Mouse (Mus musculus) ES-E14 (cell line): Measurements from ENCODE around the gene Rprd1b. TPM values are rescaled to one million over a fixed set of nuclear protein-coding genes. Genes with fewer than 3 reads are reported as not detected.
A peak's percentile ranks its signal among the peaks of the same experiment; 100 is the strongest.

ENCODE experiments used
- DNase-seq: peaks from one replicate; pipeline ENCODE4 v3.0.0-alpha.2; 2013; ENCODE audit warnings: low read depth, low spot score
- H3K27ac ChIP-seq: 2 replicates; pipeline ENCODE4 v1.5.1; 2012; ENCODE audit warnings: low read depth, mild to moderate bottlenecking, low read length, moderate library complexity, mixed read lengths; ENCODE audit not compliant: poor library complexity, insufficient read depth, severe bottlenecking
- H3K36me3 ChIP-seq: 2 replicates; pipeline ENCODE4 v1.6.1; 2012; ENCODE audit warnings: mild to moderate bottlenecking, low read length, moderate library complexity, mixed read lengths; ENCODE audit not compliant: control insufficient read depth, poor library complexity, insufficient read depth, severe bottlenecking
- H3K4me1 ChIP-seq, 2 experiments: fragments of 150-350 bp in 1 of 2; sonication (generic) in 1 of 2; 2 replicates each; pipeline ENCODE4 v1.6.1; 2012; ENCODE audit warnings: low read length in 2 of 2, mild to moderate bottlenecking in 1 of 2, mixed read lengths in 1 of 2; ENCODE audit not compliant: control insufficient read depth in 2 of 2, insufficient read depth in 2 of 2, poor library complexity in 1 of 2
- H3K4me3 ChIP-seq, 2 experiments: fragments of 150-350 bp in 1 of 2; sonication (generic) in 1 of 2; 2 replicates each; pipeline ENCODE4 v1.5.1; 2012; ENCODE audit warnings: low read length in 2 of 2, low read depth in 1 of 2, mild to moderate bottlenecking in 1 of 2, mixed read lengths in 1 of 2; ENCODE audit not compliant: insufficient read depth in 1 of 2, poor library complexity in 1 of 2, severe bottlenecking in 1 of 2
- H3K9ac ChIP-seq: 2 replicates; pipeline ENCODE4 v1.6.1; 2012; ENCODE audit warnings: low read depth, mild to moderate bottlenecking, low read length, mixed read lengths; ENCODE audit not compliant: poor library complexity, insufficient read depth, severe bottlenecking
- H3K9me3 ChIP-seq: fragments of 150-350 bp; sonication (generic); 2 replicates; pipeline ENCODE4 v1.6.1; 2012; ENCODE audit warnings: low read depth, mild to moderate bottlenecking, low read length; ENCODE audit not compliant: control insufficient read depth, insufficient read depth
- CHD2 ChIP-seq: IDR thresholded peaks from 2 replicates; pipeline ENCODE4 v1.6.1; 2014; ENCODE audit warnings: mild to moderate bottlenecking, low read depth, low read length, inconsistent platforms
- HCFC1 ChIP-seq: IDR thresholded peaks from 2 replicates; pipeline ENCODE4 v1.6.1; 2012; ENCODE audit warnings: low read length, inconsistent platforms, borderline replicate concordance; ENCODE audit not compliant: insufficient read depth
- MAFK ChIP-seq: IDR thresholded peaks from 2 replicates; pipeline ENCODE4 v1.6.1; 2014; ENCODE audit warnings: mild to moderate bottlenecking, low read depth, low read length, inconsistent platforms; ENCODE audit not compliant: insufficient read depth
- ZC3H11A ChIP-seq: IDR thresholded peaks from 2 replicates; pipeline ENCODE4 v1.6.1; 2012; ENCODE audit warnings: low read depth, mild to moderate bottlenecking, inconsistent platforms, low read length, borderline replicate concordance
- ZNF384 ChIP-seq: IDR thresholded peaks from 2 replicates; pipeline ENCODE4 v1.6.1; 2012; ENCODE audit warnings: low read depth, low read length, inconsistent platforms
- in situ Hi-C, 2 experiments: fragments of 600-800 bp; cut with MboI; formaldehyde crosslinking; loops; one replicate each; pipeline ENCODE4 v1.15.1; 2025; ENCODE audit warnings: low sequenced_read_pairs in 2 of 2, inconsistent platforms in 1 of 2; ENCODE audit not compliant: unreplicated experiment in 2 of 2
- total RNA-seq: library from RNA; depleted of rRNA; stranded (reverse); fragments of 300-350 nt; gene quantifications from 2 replicates; pipeline ENCODE4 v1.2.3, GENCODE M21; 2012

Rprd1b gene
- total RNA-seq, 1 experiment = 13.1 TPM

- no peaks in the 10 kb centered on the region for H3K9me3 ChIP-seq
- no peak for DNase-seq
- H3K4me1 ChIP-seq = no peaks in the 10 kb centered on the region
- no peak overlapping the region for H3K9ac ChIP-seq
- peaks cover 2% of the 10 kb centered on the region; the same call in 1 of the 2 replicates for H3K36me3 ChIP-seq
- no peak overlapping the region for H3K27ac ChIP-seq
- in situ Hi-C loops = loop anchor here in 1 of 2 experiments (25.0 kb wide), 1 partner anchor 374 kb away; no protein-coding TSS in a partner anchor
- no peak overlapping the region for H3K4me3 ChIP-seq
- TF ChIP-seq CHD2 (no peak), ZNF384 (no peak), MAFK (no peak), HCFC1 (no peak), ZC3H11A (no peak)
Observed at GRCm38 (mm10) chr2:157986235-157986634, 42.1 kb upstream of the Rprd1b start.

GRCm38 (mm10) chr2:157988416-157989190, 39.7 kb upstream of the Rprd1b start:
- no peak overlapping the region for H3K9ac ChIP-seq
- peaks cover 8% of the 10 kb centered on the region; the same call in 1 of the 2 replicates for H3K36me3 ChIP-seq
- no peaks in the 10 kb centered on the region for H3K4me1 ChIP-seq
- TF ChIP-seq ZC3H11A (no peak), ZNF384 (no peak), HCFC1 (no peak), MAFK (no peak), CHD2 (no peak)
- DNase-seq = no peak
- H3K4me3 ChIP-seq = no peak overlapping the region
- no peaks in the 10 kb centered on the region for H3K9me3 ChIP-seq
- H3K27ac ChIP-seq = no peak overlapping the region
- in situ Hi-C loops = loop anchor here in 1 of 2 experiments (25.0 kb wide), 1 partner anchor 376 kb away; no protein-coding TSS in a partner anchor

GRCm38 (mm10) chr2:157989946-157990345, 38.4 kb upstream of the Rprd1b start:
- no peaks in the 10 kb centered on the region for H3K4me1 ChIP-seq
- TF ChIP-seq ZC3H11A (peak; percentile 33; the same call in 1 of the 2 replicates), HCFC1 (no peak)
- in situ Hi-C loops = loop anchor here in 1 of 2 experiments (25.0 kb wide), 1 partner anchor 378 kb away; no protein-coding TSS in a partner anchor

GRCm38 (mm10) chr2:157991026-157991425, 37.3 kb upstream of the Rprd1b start:
- Histone ChIP-seq H3K9ac (no peak overlapping the region), H3K4me3 (no peak overlapping the region), H3K36me3 (peaks cover 16% of the 10 kb centered on the region; the same call in 1 of the 2 replicates), H3K4me1 (no peaks in the 10 kb centered on the region), H3K27ac (no peak overlapping the region), H3K9me3 (no peaks in the 10 kb centered on the region)
- in situ Hi-C loops = loop anchor here in 1 of 2 experiments (25.0 kb wide), 1 partner anchor 379 kb away; no protein-coding TSS in a partner anchor
- DNase-seq = no peak
- TF ChIP-seq MAFK = no peak
- TF ChIP-seq ZNF384 = no peak
- no peak for TF ChIP-seq CHD2
- no peak for TF ChIP-seq HCFC1
- no peak for TF ChIP-seq ZC3H11A

More at GRCm38 (mm10) chr2:157989946-157990345, 38.4 kb upstream of the Rprd1b start:
- peaks cover 10% of the 10 kb centered on the region; the same call in 1 of the 2 replicates for H3K36me3 ChIP-seq
- H3K27ac ChIP-seq = no peak overlapping the region
- H3K4me3 ChIP-seq = no peak overlapping the region
- H3K9me3 ChIP-seq = no peaks in the 10 kb centered on the region
- DNase-seq = no peak
- no peak overlapping the region for H3K9ac ChIP-seq
